Mouse (Mus musculus): ENCODE data around the gene Hs6st1. TPM values are rescaled to one million over a fixed set of nuclear protein-coding genes. Genes with fewer than 3 reads are reported as not detected.

The Hs6st1 gene
- polyA plus RNA-seq, 1 experiment from 2014 or later, result 23.6 TPM

GRCm38 (mm10) chr1:36114844-36115243 lies 46.6 kb downstream of the Hs6st1 start:
- H3K36me3 ChIP-seq (ENCODE audit: insufficient read depth, low read length), result no peaks in the 10 kb centered on the region
- TF ChIP-seq CTCF (IDR thresholded peaks at IDR 0.05; ENCODE audit: low read depth), result no peak
- no peaks in the 10 kb centered on the region for H3K4me1 ChIP-seq (replicated peaks; ENCODE audit: insufficient read depth, low read length)
- no peak overlapping the region for H3K4me2 ChIP-seq (ENCODE audit: low read length)
- no peaks in the 10 kb centered on the region for H3K9me3 ChIP-seq (replicated peaks; ENCODE audit: low read length)
- DNase-seq (ENCODE audit: low spot score), result no peak
- H3K9ac ChIP-seq (ENCODE audit: low read depth, low read length), result no peak overlapping the region
- no peak overlapping the region for H3K4me3 ChIP-seq (replicated peaks; ENCODE audit: low read depth, low read length)
- no peak for ATAC-seq (replicated peaks; ENCODE audit: low FRiP score, low read depth)
- WGBS, result 90% methylated on average over 3 of the region's 3 CpGs
- no peak overlapping the region for H3K27ac ChIP-seq
- no peaks in the 10 kb centered on the region for H3K27me3 ChIP-seq (ENCODE audit: insufficient read depth, low read length)

DNA sequence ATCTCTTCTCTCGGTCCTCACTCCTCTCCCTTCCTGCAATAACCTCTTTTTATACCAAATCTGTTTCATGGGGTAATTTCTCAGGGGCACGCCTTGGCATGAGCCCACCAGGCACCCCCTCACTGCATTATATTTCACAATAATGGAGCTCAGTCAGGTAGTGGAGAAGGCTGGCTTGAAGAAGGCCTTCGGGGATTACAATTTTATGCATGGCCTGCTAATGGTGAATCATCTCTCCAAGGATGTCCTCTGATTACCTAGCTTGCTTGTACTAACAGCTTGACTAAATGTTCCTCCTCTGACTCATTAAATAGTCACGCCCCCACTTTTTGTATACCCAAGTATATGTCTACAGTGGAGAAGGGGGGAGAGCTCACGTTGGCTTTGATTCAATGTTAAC lies 48.3 kb downstream of the Hs6st1 start:
- H3K4me3 ChIP-seq (replicated peaks; ENCODE audit: low read depth, low read length), result no peak overlapping the region
- DNase-seq (ENCODE audit: low spot score) (no peak), ATAC-seq (replicated peaks; ENCODE audit: low FRiP score, low read depth) (no peak)
- H3K9me3 ChIP-seq (replicated peaks; ENCODE audit: low read length), result no peaks in the 10 kb centered on the region
- H3K4me2 ChIP-seq (ENCODE audit: low read length), result no peak overlapping the region
- no peaks in the 10 kb centered on the region for H3K36me3 ChIP-seq (ENCODE audit: insufficient read depth, low read length)
- no peaks in the 10 kb centered on the region for H3K4me1 ChIP-seq (replicated peaks; ENCODE audit: insufficient read depth, low read length)
- no peak for TF ChIP-seq CTCF (IDR thresholded peaks at IDR 0.05; ENCODE audit: low read depth)
- WGBS, result 72% methylated on average over 5 of the region's 5 CpGs
- H3K9ac ChIP-seq (ENCODE audit: low read depth, low read length), result no peak overlapping the region
- no peaks in the 10 kb centered on the region for H3K27me3 ChIP-seq (ENCODE audit: insufficient read depth, low read length)
- H3K27ac ChIP-seq, result no peak overlapping the region

DNA sequence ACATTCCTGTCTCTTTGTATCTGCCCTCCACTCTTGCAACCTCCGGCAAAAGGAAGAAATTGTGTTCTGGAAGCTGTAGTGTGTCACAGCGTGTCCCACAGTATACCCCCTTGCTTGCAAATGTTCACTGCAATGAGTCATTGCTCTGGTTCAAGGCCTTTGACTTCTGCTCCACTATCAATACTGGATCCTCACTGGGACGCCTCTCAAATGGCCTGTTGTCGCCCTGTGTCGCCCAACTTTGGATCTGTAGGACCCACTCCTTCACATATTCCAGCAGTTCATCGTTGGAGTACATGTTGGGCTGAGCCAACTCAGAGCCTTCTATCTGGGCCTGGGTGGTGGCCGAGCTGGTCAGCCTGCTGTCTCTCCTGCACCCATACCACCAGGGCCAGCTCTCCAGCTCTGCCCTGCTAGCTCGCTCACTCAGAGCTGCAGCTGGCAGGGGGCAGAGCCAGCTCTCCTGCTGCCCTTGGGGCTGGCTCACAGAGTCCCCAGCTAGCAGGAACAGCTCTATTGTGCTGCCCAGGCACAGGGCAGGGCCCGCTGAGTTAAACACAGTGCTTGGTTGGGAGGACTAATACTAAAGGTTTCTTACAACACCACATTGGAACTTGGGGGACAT lies 50.0 kb downstream of the Hs6st1 start:
- TF ChIP-seq CTCF (IDR thresholded peaks at IDR 0.05; ENCODE audit: low read depth), result no peak
- no peak for ATAC-seq (replicated peaks; ENCODE audit: low FRiP score, low read depth)
- Histone ChIP-seq H3K4me2 (ENCODE audit: low read length) (no peak overlapping the region), H3K27me3 (ENCODE audit: insufficient read depth, low read length) (no peaks in the 10 kb centered on the region), H3K4me3 (replicated peaks; ENCODE audit: low read depth, low read length) (no peak overlapping the region), H3K9me3 (replicated peaks; ENCODE audit: low read length) (no peaks in the 10 kb centered on the region), H3K4me1 (replicated peaks; ENCODE audit: insufficient read depth, low read length) (no peaks in the 10 kb centered on the region), H3K27ac (no peak overlapping the region), H3K36me3 (ENCODE audit: insufficient read depth, low read length) (no peaks in the 10 kb centered on the region), H3K9ac (ENCODE audit: low read depth, low read length) (no peak overlapping the region)
- 81% methylated on average over 9 of the region's 9 CpGs for WGBS
- DNase-seq (ENCODE audit: low spot score), result no peak

DNA sequence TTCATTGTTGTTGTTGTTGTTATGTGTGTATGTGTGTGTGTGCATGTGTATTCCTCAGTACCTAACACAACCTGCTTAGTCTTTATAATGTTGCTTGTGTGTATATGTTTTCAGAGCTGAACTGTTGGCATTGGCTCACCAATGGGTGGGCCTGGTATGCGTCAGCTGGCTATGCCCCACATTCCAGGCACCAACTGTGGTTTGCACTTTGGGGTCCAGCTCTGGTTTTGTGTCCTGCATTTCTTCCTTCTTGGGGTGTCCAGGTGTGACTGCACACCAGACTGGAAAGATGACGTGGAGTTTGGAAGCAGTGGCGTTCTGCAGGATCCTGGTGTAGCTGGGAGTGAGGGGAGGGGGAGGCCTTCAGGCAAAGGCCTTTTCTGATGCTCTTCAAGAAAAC lies 50.8 kb downstream of the Hs6st1 start:
- no peak overlapping the region for H3K4me3 ChIP-seq (replicated peaks; ENCODE audit: low read depth, low read length)
- TF ChIP-seq CTCF (IDR thresholded peaks at IDR 0.05; ENCODE audit: low read depth), result no peak
- H3K36me3 ChIP-seq (ENCODE audit: insufficient read depth, low read length), result no peaks in the 10 kb centered on the region
- 75% methylated on average over 3 of the region's 3 CpGs for WGBS
- H3K4me1 ChIP-seq (replicated peaks; ENCODE audit: insufficient read depth, low read length), result no peaks in the 10 kb centered on the region
- no peak overlapping the region for H3K4me2 ChIP-seq (ENCODE audit: low read length)
- ATAC-seq (replicated peaks; ENCODE audit: low FRiP score, low read depth) (no peak), DNase-seq (ENCODE audit: low spot score) (no peak)
- H3K27me3 ChIP-seq (ENCODE audit: insufficient read depth, low read length), result no peaks in the 10 kb centered on the region
- no peak overlapping the region for H3K27ac ChIP-seq
- H3K9me3 ChIP-seq (replicated peaks; ENCODE audit: low read length), result no peaks in the 10 kb centered on the region
- H3K9ac ChIP-seq (ENCODE audit: low read depth, low read length), result no peak overlapping the region

DNA sequence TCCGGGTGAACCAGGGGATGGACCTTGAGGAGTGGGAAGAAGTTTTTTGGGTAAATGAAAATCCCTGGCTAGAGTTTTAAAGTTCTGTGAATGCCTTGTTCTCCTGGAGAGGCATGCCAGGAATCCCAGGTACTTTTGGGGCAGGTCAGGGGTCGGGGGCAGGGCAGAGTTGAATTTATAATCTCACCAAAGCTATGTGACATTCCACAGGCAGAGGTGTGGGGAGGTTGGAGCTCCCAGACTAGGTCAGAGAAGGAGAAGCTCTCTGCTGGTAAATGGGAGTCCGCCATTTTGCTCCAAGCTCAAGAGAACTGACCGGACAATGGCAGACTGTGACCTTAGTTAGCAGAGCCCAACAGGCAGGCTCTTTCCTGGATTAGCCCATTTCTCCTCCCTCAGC lies 51.2 kb downstream of the Hs6st1 start:
- Histone ChIP-seq H3K4me3 (replicated peaks; ENCODE audit: low read depth, low read length) (no peak overlapping the region), H3K9me3 (replicated peaks; ENCODE audit: low read length) (no peaks in the 10 kb centered on the region), H3K36me3 (ENCODE audit: insufficient read depth, low read length) (no peaks in the 10 kb centered on the region), H3K9ac (ENCODE audit: low read depth, low read length) (no peak overlapping the region), H3K4me2 (ENCODE audit: low read length) (no peak overlapping the region), H3K4me1 (replicated peaks; ENCODE audit: insufficient read depth, low read length) (no peaks in the 10 kb centered on the region), H3K27ac (no peak overlapping the region), H3K27me3 (ENCODE audit: insufficient read depth, low read length) (no peaks in the 10 kb centered on the region)
- ATAC-seq (replicated peaks; ENCODE audit: low FRiP score, low read depth), result no peak
- WGBS, result 86% methylated on average over 4 of the region's 4 CpGs
- DNase-seq (ENCODE audit: low spot score), result no peak
- no peak for TF ChIP-seq CTCF (IDR thresholded peaks at IDR 0.05; ENCODE audit: low read depth)

DNA sequence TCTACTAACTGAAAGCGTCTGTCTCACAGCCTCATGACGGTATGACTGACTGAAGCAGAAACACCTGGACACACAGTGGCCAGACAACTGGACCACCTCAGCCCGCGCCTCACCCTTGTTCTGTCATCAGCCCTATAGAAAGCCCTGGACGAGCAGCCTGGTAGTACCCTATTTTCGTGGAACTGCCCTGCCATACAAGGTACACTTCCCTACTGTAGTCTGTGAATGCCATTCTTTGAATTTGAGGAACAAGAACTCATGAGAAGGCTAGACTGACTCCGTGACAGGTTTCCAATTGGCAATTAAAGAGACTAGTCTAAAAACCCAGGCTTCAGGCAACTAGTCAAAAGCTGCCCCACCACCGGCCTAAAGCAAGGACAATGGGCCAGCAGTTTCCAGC lies 53.0 kb downstream of the Hs6st1 start:
- no peaks in the 10 kb centered on the region for H3K4me1 ChIP-seq (replicated peaks; ENCODE audit: insufficient read depth, low read length)
- H3K27ac ChIP-seq, result no peak overlapping the region
- H3K9me3 ChIP-seq (replicated peaks; ENCODE audit: low read length), result no peaks in the 10 kb centered on the region
- no peak overlapping the region for H3K4me3 ChIP-seq (replicated peaks; ENCODE audit: low read depth, low read length)
- H3K9ac ChIP-seq (ENCODE audit: low read depth, low read length), result no peak overlapping the region
- H3K27me3 ChIP-seq (ENCODE audit: insufficient read depth, low read length), result no peaks in the 10 kb centered on the region
- no peak for TF ChIP-seq CTCF (IDR thresholded peaks at IDR 0.05; ENCODE audit: low read depth)
- 89% methylated on average over 8 of the region's 8 CpGs for WGBS
- no peaks in the 10 kb centered on the region for H3K36me3 ChIP-seq (ENCODE audit: insufficient read depth, low read length)
- no peak overlapping the region for H3K4me2 ChIP-seq (ENCODE audit: low read length)
- ATAC-seq (replicated peaks; ENCODE audit: low FRiP score, low read depth) (no peak), DNase-seq (ENCODE audit: low spot score) (no peak)

- ATAC-seq (replicated peaks; ENCODE audit: low FRiP score, low read depth), result no peak
- Histone ChIP-seq H3K4me1 (replicated peaks; ENCODE audit: insufficient read depth, low read length) (peaks cover 8% of the 10 kb centered on the region), H3K27me3 (ENCODE audit: insufficient read depth, low read length) (no peaks in the 10 kb centered on the region), H3K36me3 (ENCODE audit: insufficient read depth, low read length) (no peaks in the 10 kb centered on the region), H3K27ac (peak overlapping the region; percentile 8; the same call in 1 of the 2 replicates), H3K4me2 (ENCODE audit: low read length) (no peak overlapping the region), H3K9me3 (replicated peaks; ENCODE audit: low read length) (no peaks in the 10 kb centered on the region), H3K4me3 (replicated peaks; ENCODE audit: low read depth, low read length) (no peak overlapping the region), H3K9ac (ENCODE audit: low read depth, low read length) (no peak overlapping the region)
- peak; percentile 39 for DNase-seq (ENCODE audit: low spot score)
- WGBS, result 33% methylated on average over 7 of the region's 7 CpGs
- no peak for TF ChIP-seq CTCF (IDR thresholded peaks at IDR 0.05; ENCODE audit: low read depth)
Measured at GRCm38 (mm10) chr1:36125076-36125475, 56.9 kb downstream of the Hs6st1 start.

All from kidney, postnatal 0 days (tissue).